Mouse (Mus musculus) stomach, postnatal 0 days (tissue): ENCODE measurements at regions not wholly inside any gene's neighbourhood (a gene's known extent, or its start where the extent isn't known, plus 50 kb on each side); places are given as distances from the start of the nearest gene placed in this dataset.

Experiments used
- CTCF ChIP-seq: IDR thresholded peaks from 2 replicates; pipeline ENCODE4 v1.5.1; 2016; ENCODE audit warnings: antibody characterized with exemption, low read depth, mild to moderate bottlenecking, moderate library complexity
- EP300 ChIP-seq: optimal IDR thresholded peaks from 2 replicates; pipeline ENCODE3; 2016; ENCODE audit warnings: antibody characterized with exemption

DNA sequence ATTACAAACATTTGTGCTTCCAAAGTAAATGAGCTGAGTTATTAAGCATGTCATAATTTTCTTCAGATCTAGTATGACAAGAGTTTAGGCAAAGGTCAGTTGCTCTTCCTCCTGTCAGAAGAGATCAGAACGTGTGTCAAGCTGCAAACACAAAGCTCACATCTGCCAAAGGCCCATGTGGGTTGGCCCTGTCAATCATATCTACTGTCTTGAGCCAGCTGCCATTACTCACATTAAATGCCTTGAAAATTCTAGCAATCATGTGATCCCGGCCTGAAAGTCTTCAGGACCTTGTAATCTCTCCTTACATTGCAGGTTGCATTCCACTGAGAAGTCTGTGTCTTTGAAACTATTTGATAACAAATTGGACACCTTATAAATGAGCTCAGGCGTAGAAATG, 146.8 kb upstream of the Cp start:
- TF ChIP-seq EP300 (no peak), CTCF (no peak)
